Mouse (Mus musculus) neural tube, embryonic 13.5 days (tissue): Measurements from ENCODE around the gene Dgka. TPM values are rescaled to one million over a fixed set of nuclear protein-coding genes. Genes with fewer than 3 reads are reported as not detected.

Source experiments
- ATAC-seq: fragments of 200-750 bp; cut with Nextera tagmentation; 2 replicates; pipeline ENCODE4 v1.8.0; 2017; ENCODE audit warnings: low read depth, mild to moderate bottlenecking, moderate TSS enrichment, moderate library complexity
- H3K27ac ChIP-seq: fragments of 300-500 bp; sonication (generic); replicated peaks from 2 replicates; pipeline ENCODE4 v1.5.1; 2015; ENCODE audit warnings: moderate library complexity, mild to moderate bottlenecking, inconsistent platforms
- H3K27me3 ChIP-seq: fragments of 300-500 bp; sonication (generic); 2 replicates; pipeline ENCODE4 v1.6.1; 2015; ENCODE audit warnings: mild to moderate bottlenecking, inconsistent platforms
- H3K36me3 ChIP-seq: fragments of 300-500 bp; sonication (generic); 2 replicates; pipeline ENCODE4 v1.6.1; 2015; ENCODE audit warnings: mild to moderate bottlenecking, inconsistent platforms
- H3K4me1 ChIP-seq: fragments of 300-500 bp; sonication (generic); replicated peaks from 2 replicates; pipeline ENCODE4 v1.6.1; 2015; ENCODE audit warnings: inconsistent platforms
- H3K4me2 ChIP-seq: fragments of 300-500 bp; sonication (generic); 2 replicates; pipeline ENCODE4 v1.6.1; 2015; ENCODE audit warnings: inconsistent platforms, mild to moderate bottlenecking, moderate library complexity
- H3K4me3 ChIP-seq: fragments of 300-500 bp; sonication (generic); 2 replicates; pipeline ENCODE4 v1.5.1; 2015; ENCODE audit warnings: mild to moderate bottlenecking, inconsistent platforms
- H3K9ac ChIP-seq: fragments of 300-500 bp; sonication (generic); 2 replicates; pipeline ENCODE4 v1.6.1; 2015; ENCODE audit warnings: moderate library complexity, mild to moderate bottlenecking, inconsistent platforms
- H3K9me3 ChIP-seq: fragments of 300-500 bp; sonication (generic); 2 replicates; pipeline ENCODE4 v1.6.1; 2016; ENCODE audit warnings: inconsistent platforms
- WGBS: fragments of 180-500 bp; shearing (Covaris S2); methylation state at CpG from one replicate; pipeline ENCODE4 v1.1.7; 2015; 5-methylcytosine and 5-hydroxymethylcytosine counted together
- polyA plus RNA-seq: library from polyadenylated mRNA; unstranded; fragments of >200 nt; fragmentation: Nextera tagmentation; extraction: Ambion mirVana; gene quantifications from 2 replicates; pipeline ENCODE4 v1.2.1, GENCODE M21; 2015

Gene Dgka
- polyA plus RNA-seq, 1 experiment from 2014 or later, result 7.8 TPM

DNA sequence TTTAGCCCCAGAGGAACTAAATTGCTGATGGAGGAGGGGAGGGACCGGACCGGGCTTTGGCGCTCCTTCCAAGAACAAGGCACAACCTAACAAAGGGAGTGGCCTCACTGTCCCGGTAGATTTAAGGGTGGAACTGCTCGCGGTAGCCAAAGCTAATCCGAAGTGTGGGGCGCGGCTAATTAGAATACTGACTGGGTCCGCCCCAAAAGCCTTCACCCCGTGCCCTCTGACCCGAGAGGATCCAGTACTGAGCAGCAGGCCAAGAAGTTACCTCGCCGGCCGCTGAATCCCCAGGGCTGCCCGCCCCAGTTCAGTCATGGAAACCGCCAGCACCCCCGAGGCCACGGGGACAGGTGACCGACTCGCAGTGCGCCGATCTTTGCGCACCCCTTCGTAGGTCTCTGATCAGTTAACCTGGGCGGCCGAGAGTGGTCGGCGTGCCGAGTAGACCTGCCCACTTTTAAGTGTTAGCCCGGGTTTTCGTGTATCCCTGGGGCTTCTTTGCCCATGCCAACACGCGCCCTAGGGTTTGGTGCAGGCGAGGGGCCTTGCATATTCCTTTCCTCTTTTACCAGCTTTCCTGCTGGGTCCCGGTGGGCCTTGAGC, 3.1 kb upstream of the Dgka start, which contains the start of gene Pym1:
TSS of gene Pym1 (plus strand) at position 244 of the 606 bp plus-strand sequence.
- Histone ChIP-seq H3K9ac (peak within 1 kb of the TSS; percentile 90), H3K4me1 (peaks cover 45% of the 10 kb centered on the region), H3K4me2 (peak within 1 kb of the TSS; percentile 96), H3K27ac (peak within 1 kb of the TSS; percentile 93), H3K36me3 (peaks cover 3% of the 10 kb centered on the region; the same call in 1 of the 2 replicates), H3K9me3 (no peaks in the 10 kb centered on the region), H3K27me3 (peaks cover 38% of the 10 kb centered on the region), H3K4me3 (peak within 1 kb of the TSS; percentile 66)
- under 1% methylated on average over 36 of the region's 36 CpGs for WGBS
- ATAC-seq, result peak; percentile 59

DNA sequence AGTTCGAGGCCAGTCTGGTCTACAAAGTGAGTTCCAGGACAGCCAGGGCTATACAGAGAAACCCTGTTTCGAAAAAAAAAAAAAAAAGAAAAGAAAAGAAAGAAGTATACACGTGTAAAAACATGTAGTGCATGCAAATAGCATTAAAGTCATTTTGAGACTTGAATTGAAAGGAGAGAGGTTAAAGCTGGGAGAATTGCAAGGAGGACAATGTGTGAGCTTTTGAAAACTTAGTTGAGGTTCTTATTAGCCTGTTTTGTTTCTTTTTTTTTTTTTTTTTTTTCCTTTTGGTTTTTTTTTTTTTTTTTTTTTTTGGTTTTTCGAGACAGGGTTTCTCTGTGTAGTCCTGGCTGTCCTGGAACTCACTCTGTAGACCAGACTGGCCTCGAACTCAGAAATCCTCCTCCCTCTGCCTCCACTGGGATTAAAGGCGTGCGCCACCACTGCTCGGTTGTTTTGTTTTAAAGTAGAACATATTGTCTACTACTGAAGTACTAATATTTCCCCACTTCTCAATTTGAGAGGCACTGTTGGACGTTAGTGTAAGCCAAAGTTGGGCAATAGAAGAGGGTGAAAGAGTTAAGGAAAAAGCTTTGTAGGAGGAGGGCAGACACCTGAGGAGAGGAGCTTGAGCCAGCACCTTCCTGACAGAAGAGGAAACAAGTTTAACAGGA, 2.5 kb upstream of the Dgka start:
- 41% methylated on average over 9 of the region's 9 CpGs for WGBS
- Histone ChIP-seq H3K36me3 (no peaks in the 10 kb centered on the region), H3K27ac (peak overlapping the region; percentile 93), H3K4me1 (peaks cover 47% of the 10 kb centered on the region), H3K4me3 (peak overlapping the region; percentile 66), H3K9ac (peak overlapping the region; percentile 90), H3K27me3 (peaks cover 45% of the 10 kb centered on the region), H3K9me3 (no peaks in the 10 kb centered on the region), H3K4me2 (peak overlapping the region; percentile 96)
- ATAC-seq, result no peak

DNA sequence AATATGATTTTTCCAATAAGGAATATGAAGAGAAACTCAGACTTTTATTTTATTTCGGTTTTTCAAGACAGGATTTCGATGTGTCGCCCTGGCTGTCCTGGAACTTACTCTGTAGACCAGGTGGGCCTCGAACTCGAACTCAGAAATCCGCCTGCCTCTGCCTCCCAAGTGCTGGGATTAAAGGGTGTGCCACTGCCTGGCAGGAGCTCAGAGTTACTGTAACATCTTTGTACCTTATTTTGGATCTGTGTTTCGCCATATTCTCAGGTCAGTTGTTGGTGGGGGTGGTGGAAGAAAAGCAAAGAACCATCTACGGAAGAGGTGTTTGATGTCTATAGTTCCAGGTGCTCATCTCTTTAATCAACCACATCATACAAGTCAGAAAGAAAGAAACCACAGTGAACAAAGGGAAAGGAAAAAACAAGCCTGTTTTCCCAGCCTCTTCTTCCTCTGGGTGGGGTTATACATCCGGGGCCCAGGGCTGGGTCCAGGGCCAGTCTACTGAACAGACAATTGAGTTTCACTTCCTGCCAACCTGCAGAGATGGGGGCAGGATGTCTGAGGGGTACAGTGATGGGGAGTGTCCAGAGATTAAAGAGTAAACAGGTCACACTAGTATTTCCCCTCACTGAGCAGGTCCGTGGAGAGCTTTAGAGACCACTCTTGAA, 1.4 kb upstream of the Dgka start:
- H3K4me3 ChIP-seq, result no peak overlapping the region
- H3K9ac ChIP-seq, result no peak overlapping the region
- no peak overlapping the region for H3K27ac ChIP-seq
- H3K27me3 ChIP-seq, result peaks cover 55% of the 10 kb centered on the region
- no peaks in the 10 kb centered on the region for H3K36me3 ChIP-seq
- ATAC-seq, result no peak
- H3K9me3 ChIP-seq, result no peaks in the 10 kb centered on the region
- no peak overlapping the region for H3K4me2 ChIP-seq
- WGBS, result 92% methylated on average over 10 of the region's 10 CpGs
- peaks cover 47% of the 10 kb centered on the region for H3K4me1 ChIP-seq

DNA sequence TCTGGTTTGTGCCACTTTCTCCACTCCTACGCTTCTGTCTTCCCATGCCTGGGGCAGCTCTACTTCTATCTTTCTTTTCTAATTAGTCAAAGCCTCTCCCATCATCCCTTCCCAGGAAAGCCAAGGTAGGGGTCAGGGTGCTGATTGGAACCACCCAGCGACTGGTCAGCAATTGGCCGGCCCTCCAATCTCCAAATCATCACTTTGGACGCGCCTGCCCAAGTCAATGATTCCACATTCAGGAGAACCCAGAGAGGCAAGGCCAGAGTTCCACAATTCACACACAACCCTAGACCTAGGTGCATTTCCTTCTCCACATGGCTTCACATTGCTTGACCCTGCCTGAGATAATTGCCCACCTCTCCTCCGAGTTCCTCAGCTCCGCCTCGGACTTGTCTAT, 444 bp downstream of the Dgka start:
- Histone ChIP-seq H3K27me3 (peaks cover 55% of the 10 kb centered on the region), H3K4me1 (peaks cover 33% of the 10 kb centered on the region), H3K9ac (peak overlapping the region; percentile 81), H3K4me3 (peak overlapping the region; percentile 62), H3K4me2 (peak overlapping the region; percentile 93), H3K9me3 (no peaks in the 10 kb centered on the region), H3K36me3 (no peaks in the 10 kb centered on the region), H3K27ac (no peak overlapping the region)
- WGBS, result 18% methylated on average over 8 of the region's 8 CpGs
- ATAC-seq, result no peak

DNA sequence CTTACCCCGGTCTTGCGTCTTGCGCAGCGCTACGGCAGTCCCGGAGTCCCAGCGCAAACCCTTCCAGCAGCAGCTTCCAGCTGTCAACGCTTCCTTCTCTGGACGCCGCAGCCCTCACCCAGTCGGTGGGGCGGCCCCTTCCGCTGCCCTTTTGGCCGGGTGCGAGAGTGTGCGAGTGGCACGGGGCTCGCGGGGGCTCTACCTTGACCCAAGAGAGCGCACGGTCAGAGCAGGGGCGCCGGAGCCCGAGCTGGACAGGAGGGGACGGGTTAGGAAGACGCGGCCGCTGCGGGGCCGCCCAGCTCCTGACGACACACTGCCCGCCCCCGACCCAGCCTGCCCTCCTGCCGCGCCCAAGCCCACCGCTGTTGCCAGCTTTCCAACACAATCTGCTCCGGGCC, 864 bp downstream of the Dgka start:
- Histone ChIP-seq H3K9me3 (no peaks in the 10 kb centered on the region), H3K27me3 (peaks cover 55% of the 10 kb centered on the region), H3K9ac (peak overlapping the region; percentile 81), H3K36me3 (no peaks in the 10 kb centered on the region), H3K27ac (no peak overlapping the region), H3K4me2 (peak overlapping the region; percentile 93), H3K4me3 (peak overlapping the region; percentile 62), H3K4me1 (peaks cover 29% of the 10 kb centered on the region)
- 0% methylated on average over 24 of the region's 37 CpGs for WGBS
- no peak for ATAC-seq

DNA sequence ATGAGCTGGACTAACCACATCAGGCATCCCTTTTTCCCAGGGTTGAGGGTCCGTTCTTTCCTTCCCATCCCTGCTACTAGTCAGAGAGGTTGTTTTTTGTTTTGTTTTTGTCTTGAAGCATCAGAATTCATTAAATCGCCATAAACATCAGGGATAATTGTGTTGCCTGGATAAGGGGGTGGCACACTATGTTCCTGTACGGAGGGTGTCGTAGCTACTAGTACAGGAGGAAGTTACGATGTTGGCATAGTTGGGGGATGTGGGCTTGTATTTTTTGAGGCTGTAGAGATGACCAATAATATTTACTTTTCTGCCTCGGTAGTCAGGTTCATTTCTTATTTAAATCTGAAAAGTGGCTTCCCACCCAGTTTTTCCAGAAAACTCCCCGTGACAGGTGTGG, 1.4 kb downstream of the Dgka start:
- Histone ChIP-seq H3K9ac (peak overlapping the region; percentile 81), H3K36me3 (no peaks in the 10 kb centered on the region), H3K4me3 (peak overlapping the region; percentile 62), H3K4me2 (peak overlapping the region; percentile 93), H3K27me3 (peaks cover 55% of the 10 kb centered on the region), H3K4me1 (peaks cover 28% of the 10 kb centered on the region), H3K27ac (no peak overlapping the region), H3K9me3 (no peaks in the 10 kb centered on the region)
- 4% methylated on average over 7 of the region's 7 CpGs for WGBS
- ATAC-seq, result no peak

DNA sequence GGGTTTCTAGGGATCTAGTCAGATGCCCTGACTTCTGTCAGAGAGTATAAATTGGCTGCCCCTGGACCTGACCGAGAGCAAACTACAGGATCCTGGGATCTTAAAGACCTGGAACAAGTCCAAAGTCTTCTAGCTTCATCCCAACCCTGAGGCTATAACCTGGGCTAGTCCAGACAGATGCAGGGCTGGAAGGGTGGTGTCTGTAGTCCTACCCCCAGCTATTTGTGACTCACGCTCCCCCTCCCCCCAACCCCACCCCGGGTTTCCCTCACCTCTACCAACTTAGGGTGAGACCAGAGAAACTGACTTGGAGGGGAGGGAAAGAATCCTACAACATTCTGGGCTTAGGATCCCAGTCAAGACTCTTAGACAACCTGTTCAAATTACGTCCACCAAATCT, 2.0 kb downstream of the Dgka start:
- H3K4me2 ChIP-seq, result peak overlapping the region; percentile 93; the same call in 1 of the 2 replicates
- H3K27me3 ChIP-seq, result peaks cover 55% of the 10 kb centered on the region
- no peak overlapping the region for H3K27ac ChIP-seq
- H3K36me3 ChIP-seq, result no peaks in the 10 kb centered on the region
- no peaks in the 10 kb centered on the region for H3K9me3 ChIP-seq
- WGBS, result 48% methylated on average over 4 of the region's 4 CpGs
- H3K4me3 ChIP-seq, result no peak overlapping the region
- H3K9ac ChIP-seq, result no peak overlapping the region
- H3K4me1 ChIP-seq, result peaks cover 28% of the 10 kb centered on the region
- ATAC-seq, result no peak

DNA sequence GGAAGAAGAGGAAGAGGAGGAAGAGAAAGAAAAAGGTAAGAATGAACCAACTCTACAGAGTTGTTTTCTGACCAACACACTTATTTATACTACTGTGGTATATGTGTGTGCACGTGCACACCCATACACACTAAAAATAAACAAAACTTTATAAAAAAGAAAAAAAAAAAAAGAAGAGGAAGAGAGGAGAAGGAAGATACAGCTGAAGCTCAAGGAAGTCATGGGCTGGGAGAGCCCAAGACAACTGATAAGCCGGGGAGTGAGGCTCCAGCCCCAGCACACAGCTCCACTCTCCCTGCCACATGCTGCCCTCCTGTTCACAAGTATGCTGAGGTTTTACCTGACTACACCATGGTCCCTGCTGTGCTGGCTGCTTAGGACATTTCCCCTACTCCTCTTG, 4.4 kb downstream of the Dgka start:
- ATAC-seq, result no peak
- WGBS, result 73% methylated on average over 2 of the region's 2 CpGs
- Histone ChIP-seq H3K9ac (no peak overlapping the region), H3K4me3 (no peak overlapping the region), H3K27me3 (peaks cover 42% of the 10 kb centered on the region), H3K27ac (no peak overlapping the region), H3K4me2 (no peak overlapping the region), H3K36me3 (no peaks in the 10 kb centered on the region), H3K9me3 (no peaks in the 10 kb centered on the region), H3K4me1 (peaks cover 27% of the 10 kb centered on the region)

DNA sequence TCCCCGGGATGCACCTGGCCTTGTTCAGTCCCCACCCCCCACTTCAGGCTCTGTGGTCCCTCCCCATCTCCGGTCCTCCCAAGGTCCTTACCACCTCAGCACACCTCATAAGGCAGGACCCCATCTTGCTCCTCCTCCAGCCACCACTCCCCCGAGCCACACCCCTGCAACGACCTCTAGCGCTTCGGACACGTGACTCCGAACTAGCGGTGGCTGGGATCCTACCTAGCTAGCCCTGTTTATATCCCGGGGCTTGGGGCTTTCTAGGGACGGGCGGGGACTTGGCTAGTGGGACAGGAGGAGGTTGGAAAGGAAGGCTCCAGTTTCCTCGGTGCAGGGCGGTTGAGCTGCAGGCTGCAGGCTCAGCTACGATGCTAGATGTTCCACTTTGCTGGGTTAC, 7.2 kb downstream of the Dgka start:
- peak overlapping the region; percentile 50 for H3K4me2 ChIP-seq
- H3K9ac ChIP-seq, result peak overlapping the region; percentile 55
- 5% methylated on average over 15 of the region's 15 CpGs for WGBS
- no peak overlapping the region for H3K27ac ChIP-seq
- 0 out of 2 replicates have a peak, but pooled peaks cover 8% of the 10 kb centered on the region for H3K36me3 ChIP-seq
- H3K4me1 ChIP-seq, result peaks cover 4% of the 10 kb centered on the region; the same call in 1 of the 2 replicates
- H3K9me3 ChIP-seq, result no peaks in the 10 kb centered on the region
- ATAC-seq, result 0 out of 2 replicates have a peak, but pooled peaks have one; percentile 27
- H3K27me3 ChIP-seq, result peaks cover 14% of the 10 kb centered on the region
- peak overlapping the region; percentile 20; the same call in 1 of the 2 replicates for H3K4me3 ChIP-seq

DNA sequence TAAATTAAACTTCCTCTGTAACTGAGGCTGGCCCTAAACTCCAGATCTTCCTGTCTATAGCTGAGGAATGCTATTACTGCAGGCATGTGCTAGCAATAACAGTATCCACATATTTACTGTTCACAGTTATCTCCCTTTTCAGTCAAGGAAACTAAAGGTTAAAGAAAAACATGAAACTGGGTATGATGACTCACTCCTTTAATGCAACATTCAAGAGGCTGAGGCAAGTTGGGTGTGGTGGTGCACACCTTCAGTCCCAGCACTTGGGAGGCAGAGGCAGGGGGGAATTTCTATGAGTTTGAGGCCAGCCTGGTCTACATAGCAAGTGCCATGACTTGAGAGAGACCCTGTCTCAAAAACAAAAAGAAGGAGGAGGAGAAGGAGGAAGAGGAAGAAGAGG, 12.7 kb downstream of the Dgka start:
- no peaks in the 10 kb centered on the region for H3K9me3 ChIP-seq
- H3K27ac ChIP-seq, result no peak overlapping the region
- ATAC-seq, result no peak
- H3K4me2 ChIP-seq, result no peak overlapping the region
- no peaks in the 10 kb centered on the region for H3K27me3 ChIP-seq
- no peak overlapping the region for H3K4me3 ChIP-seq
- H3K9ac ChIP-seq, result no peak overlapping the region
- no peaks in the 10 kb centered on the region for H3K4me1 ChIP-seq
- 0 out of 2 replicates have a peak, but pooled peaks cover 8% of the 10 kb centered on the region for H3K36me3 ChIP-seq

DNA sequence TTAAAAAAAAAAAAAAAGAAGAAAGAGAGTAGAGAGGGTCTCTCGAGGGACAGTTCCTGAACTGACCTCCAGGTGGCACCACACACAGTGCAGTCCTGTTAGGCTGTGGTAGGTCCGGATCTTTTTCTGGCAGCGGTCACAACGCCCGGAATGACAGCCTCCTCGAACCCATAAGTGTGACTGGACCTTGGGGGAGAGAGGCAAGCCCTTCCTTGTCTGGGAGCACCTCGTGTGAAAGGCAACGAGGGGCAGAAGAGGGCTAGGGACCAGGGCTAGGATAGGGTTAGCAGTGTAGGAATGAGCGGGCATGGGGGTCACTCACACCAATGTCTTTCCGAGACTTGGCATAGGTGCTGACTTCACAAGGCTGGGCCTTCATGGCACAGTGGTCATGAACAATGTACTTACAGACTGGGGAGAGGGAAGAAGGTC, 13.6 kb downstream of the Dgka start:
- H3K27me3 ChIP-seq, result no peaks in the 10 kb centered on the region
- 0 out of 2 replicates have a peak, but pooled peaks cover 8% of the 10 kb centered on the region for H3K36me3 ChIP-seq
- no peak overlapping the region for H3K4me3 ChIP-seq
- 0 out of 2 replicates have a peak, but pooled peaks have one; percentile 27 for ATAC-seq
- H3K9me3 ChIP-seq, result no peaks in the 10 kb centered on the region
- H3K27ac ChIP-seq, result no peak overlapping the region
- no peaks in the 10 kb centered on the region for H3K4me1 ChIP-seq
- WGBS, result 30% methylated on average over 10 of the region's 10 CpGs
- H3K9ac ChIP-seq, result no peak overlapping the region
- 0 out of 2 replicates have a peak overlapping the region, but pooled peaks have one; percentile 18 for H3K4me2 ChIP-seq

DNA sequence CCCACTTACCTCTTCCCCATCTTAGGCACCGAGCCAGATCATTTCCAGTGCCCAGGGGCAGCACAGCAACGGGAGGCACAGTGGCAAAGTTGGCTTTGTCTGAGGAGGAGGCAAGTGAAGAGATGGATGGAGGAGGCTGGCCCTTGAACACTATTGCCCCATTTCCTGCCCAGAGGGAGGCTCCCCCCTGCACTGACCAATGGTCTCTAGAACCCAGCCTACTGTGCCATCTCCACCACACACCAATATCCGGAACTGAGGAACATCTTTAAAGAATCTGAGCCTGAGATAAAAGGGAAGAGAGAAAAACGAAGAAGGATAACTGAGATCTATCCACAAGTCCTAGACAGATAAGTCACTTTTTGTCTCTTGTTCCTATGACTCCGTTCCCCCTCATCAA, 16.6 kb downstream of the Dgka start:
- H3K36me3 ChIP-seq, result 0 out of 2 replicates have a peak, but pooled peaks cover 4% of the 10 kb centered on the region
- no peak overlapping the region for H3K27ac ChIP-seq
- no peaks in the 10 kb centered on the region for H3K9me3 ChIP-seq
- no peak overlapping the region for H3K4me2 ChIP-seq
- no peaks in the 10 kb centered on the region for H3K27me3 ChIP-seq
- WGBS, result 79% methylated on average over 5 of the region's 5 CpGs
- H3K4me1 ChIP-seq, result no peaks in the 10 kb centered on the region
- H3K9ac ChIP-seq, result no peak overlapping the region
- no peak overlapping the region for H3K4me3 ChIP-seq
- no peak for ATAC-seq
